Mouse (Mus musculus) cortical plate, adult 2 months (tissue): Measurements from ENCODE around the gene Rbbp7.

Experiments
- CTCF ChIP-seq: fragments of 200-500 bp; IDR thresholded peaks from 2 replicates; pipeline ENCODE4 v1.5.1; 2011; ENCODE audit warnings: mild to moderate bottlenecking, control low read depth, low read length; ENCODE audit not compliant: insufficient read depth; ENCODE audit errors: extremely low read depth
- POLR2A ChIP-seq: fragments of 200-500 bp; IDR thresholded peaks from 2 replicates; pipeline ENCODE4 v1.6.1; 2011; ENCODE audit warnings: mild to moderate bottlenecking, low read length, control low read depth; ENCODE audit not compliant: insufficient read depth; ENCODE audit errors: extremely low read depth

GRCm38 (mm10) chrX:162759251-162760114, 719 bp upstream of the Rbbp7 start:
- no peak for TF ChIP-seq POLR2A
- no peak for TF ChIP-seq CTCF
